Mouse (Mus musculus) kidney, postnatal 14 days (tissue): ENCODE measurements around the gene Trpv5.

Experiments
- DNase-seq: peaks from one replicate; pipeline ENCODE4 v3.0.0; 2022; ENCODE audit warnings: mixed read lengths

Gene Trpv5

DNA sequence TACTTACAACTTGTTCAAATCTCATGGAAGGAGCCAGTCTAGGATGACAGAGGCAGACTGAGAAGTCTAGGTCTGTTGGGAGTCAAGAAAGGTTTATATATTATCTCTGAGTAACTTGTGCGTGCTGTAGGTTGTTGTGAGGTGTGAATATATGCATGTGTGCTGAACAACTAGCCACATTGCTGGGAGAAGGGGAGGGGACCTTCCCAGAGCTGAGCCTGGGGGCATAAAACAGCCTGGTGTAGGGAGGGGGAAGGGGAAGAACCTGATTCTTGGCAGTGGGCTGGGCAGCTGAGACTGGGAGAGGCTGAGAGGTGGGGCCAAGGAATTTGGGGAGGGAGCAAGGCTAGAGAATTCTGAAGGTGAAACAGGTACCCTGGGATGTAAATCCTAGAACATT, at the start of gene Trpv5:
Trpv5 (minus strand) TSS at position 101 of the 400 bp plus-strand sequence.
- peak; percentile 2 for DNase-seq

- no peak for DNase-seq
These were observed 47.5 kb upstream of the Trpv5 start for GRCm38 (mm10) chr6:41727989-41728609.

DNA sequence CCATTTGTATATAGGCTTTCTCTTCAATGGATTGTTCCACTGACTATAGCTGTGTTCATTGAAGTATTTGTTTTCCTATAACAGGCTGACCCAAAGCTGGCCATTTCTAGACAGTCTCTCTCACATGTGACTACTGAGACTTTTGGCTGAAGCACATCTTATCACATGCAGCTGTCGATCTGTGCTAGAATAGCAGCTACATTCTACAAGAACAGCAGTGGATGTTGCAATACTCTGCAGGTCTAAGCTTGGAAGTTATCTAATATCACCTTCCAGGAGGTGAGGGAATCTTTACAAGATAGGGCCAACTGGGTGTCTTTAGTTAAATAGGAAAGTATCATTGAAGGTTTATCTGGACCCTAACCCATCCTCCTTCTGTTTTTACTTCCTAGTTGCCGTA, 40.9 kb upstream of the Trpv5 start:
- DNase-seq = no peak

GRCm38 (mm10) chr6:41710281-41710680, 29.7 kb upstream of the Trpv5 start:
- DNase-seq = no peak

- DNase-seq = no peak
These were observed 25.7 kb upstream of the Trpv5 start for GRCm38 (mm10) chr6:41706275-41706674.

DNA sequence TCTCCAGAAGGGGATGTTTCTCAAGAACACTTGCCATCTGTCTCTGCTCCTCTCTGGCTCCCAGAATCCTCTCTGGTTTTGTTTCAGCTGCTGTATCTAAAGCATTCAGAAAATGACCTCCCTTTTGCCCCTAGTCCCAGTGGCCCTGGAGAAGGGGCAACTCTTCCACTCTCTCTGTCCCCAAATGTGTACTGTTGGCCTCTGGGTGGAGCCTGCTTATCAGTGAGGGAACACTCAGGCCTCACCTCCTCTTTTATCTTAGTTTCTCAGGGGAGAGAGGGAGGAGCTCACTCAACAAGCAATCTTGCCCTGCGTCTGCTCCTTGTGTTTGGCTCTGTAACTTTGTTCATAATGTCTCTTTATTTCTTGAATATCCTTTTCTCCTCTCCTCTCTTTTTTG, 23.6 kb upstream of the Trpv5 start, which contains the start of gene Kel:
Kel (minus strand) TSS at position 217 of the 400 bp plus-strand sequence.
- DNase-seq = no peak

- no peak for DNase-seq
These were observed 22.4 kb upstream of the Trpv5 start for GRCm38 (mm10) chr6:41702928-41703327.

DNA sequence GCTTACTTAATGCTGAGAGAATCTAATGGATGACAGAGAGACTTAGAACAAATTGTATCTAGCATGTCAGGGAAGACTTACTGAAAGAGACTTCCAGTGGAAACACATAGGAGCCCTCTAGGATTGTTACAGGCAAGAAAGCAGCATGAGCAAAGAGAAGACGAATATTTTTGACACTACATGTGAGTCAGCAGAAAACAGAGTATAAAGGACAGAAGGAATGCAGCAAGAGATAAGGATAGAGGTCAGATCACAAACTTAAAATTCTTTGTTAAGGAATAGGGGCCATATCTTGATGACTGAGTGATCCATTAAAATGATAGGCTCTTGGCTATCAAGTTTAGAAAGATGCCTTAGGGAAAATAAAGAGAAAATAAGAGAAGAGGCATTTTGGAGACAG, 20.7 kb upstream of the Trpv5 start:
- no peak for DNase-seq

DNA sequence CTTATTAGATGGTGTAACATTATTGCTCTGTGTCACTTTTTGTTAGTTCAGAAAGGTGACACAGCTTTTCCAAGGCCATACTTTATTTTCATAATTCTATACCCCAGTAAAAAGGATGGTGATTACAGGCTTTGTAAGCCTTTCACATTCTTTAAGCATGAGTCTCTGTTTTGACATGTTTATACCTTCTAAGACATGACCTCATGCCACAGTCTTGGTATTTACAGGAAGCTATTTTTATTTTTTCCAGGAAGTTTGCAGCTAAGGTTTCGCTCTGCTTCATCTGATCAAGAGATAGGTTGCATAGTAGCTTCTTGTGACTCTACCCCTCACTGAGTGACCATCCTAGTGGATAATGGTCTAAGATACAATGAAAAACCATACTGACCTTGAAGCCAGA, 13.8 kb upstream of the Trpv5 start:
- no peak for DNase-seq

DNA sequence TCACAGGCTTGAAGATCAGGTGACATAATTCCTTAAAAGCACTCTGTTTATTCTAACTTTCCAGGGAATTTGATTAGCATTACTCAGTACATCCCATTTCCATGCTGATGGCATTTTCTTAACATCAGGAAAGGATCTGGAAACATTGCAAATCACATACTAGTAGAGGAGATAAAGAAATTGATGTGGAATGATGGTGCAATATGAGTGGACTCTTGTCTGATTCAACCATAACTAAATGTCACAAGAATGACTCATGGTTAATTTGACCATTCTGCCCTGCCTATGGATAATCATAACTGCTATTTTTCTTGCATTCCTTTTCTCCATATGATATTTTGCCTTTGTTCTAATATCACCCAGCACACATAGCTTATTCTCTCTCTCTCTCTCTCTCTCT, 11.6 kb upstream of the Trpv5 start:
- DNase-seq = no peak

- no peak for DNase-seq
These were observed 5.0 kb upstream of the Trpv5 start for GRCm38 (mm10) chr6:41685596-41685995.

DNA sequence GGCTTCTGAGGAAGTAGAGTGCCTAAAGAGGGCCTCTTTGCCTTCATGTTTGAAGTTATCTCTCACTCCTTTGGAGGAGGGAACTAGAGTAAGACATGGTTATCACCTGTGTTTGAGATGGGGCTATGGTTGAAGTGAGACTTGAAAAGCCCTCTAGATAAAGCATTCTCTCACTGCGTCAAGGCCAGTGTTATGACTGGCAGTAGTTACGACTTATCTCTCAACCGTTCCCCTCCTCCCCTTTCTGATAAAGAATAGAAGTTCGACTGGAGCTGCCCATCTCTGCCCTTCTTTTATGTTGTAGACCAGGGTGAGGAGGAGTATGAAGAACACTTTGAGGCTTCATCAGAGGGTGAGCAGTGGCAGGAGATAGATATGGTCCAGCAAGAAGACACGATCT, 4.3 kb upstream of the Trpv5 start:
- no peak for DNase-seq

- no peak for DNase-seq
These were observed 3.6 kb upstream of the Trpv5 start, which contains the start of gene Llcfc1 for GRCm38 (mm10) chr6:41684131-41684530. Llcfc1 (plus strand) TSS chr6:41684431.

GRCm38 (mm10) chr6:41681656-41682055, 1.1 kb upstream of the Trpv5 start:
- no peak for DNase-seq

DNA sequence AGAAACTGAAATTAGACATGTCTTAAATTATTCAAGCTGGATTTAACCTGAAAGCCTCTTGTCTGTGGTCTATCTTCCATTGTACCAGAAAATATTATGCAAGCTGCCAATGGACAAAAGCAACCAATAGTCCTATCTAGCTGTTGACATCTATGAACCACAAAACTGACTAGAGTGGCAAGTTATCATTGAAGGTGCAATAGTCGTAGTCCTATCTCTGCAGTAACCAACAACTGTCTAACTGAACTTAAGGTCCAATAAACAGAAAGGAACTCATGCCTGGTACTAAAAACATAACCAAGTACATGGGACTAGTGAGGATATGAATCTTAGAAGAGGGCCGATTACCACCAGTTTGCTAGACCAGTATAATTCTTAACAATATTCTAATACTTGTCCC, 4.0 kb downstream of the Trpv5 start:
- DNase-seq = no peak

DNA sequence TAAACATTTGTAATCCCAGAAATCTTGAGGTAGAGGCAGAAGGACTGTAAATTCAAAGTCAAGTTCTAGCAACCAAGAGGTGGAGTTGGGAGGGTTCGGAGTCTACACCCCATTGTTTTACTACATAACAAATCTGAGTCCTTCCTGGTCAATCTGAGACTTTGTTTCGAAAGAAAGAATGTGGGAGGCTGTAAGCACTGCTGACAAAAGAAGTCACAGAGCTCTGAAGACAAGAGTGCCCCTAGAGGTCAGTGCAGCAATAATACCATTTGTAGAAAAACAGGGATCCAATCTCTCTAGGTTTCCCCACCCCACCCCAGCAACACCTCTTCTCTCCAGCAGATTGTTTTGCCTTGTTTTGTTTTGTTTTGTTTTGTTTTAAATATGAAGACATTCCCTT, 18.2 kb downstream of the Trpv5 start:
- DNase-seq = peak; percentile 6

GRCm38 (mm10) chr6:41658487-41658886, 22.1 kb downstream of the Trpv5 start:
- DNase-seq = no peak

DNA sequence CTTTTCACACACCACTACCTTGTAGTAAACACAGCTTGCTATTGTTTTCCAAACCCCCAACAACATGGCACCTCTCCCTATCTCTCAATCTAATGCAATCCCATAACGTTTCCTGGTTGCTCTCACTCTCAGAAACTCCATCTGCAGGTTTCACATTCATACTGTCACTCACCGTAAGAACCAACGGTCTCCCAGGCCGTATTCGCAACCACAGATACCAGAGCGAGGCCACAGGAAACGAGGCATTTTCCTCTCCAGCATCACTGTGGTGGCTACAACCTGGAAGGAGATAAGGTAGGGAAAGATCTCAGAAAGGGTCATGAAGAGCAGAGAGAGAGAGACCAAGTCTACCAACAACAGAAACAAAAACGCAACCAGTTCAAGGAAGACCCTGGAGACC, 25.9 kb downstream of the Trpv5 start:
- DNase-seq = no peak

GRCm38 (mm10) chr6:41653173-41653572, 27.4 kb downstream of the Trpv5 start:
- no peak for DNase-seq

- no peak for DNase-seq
These were observed 33.9 kb downstream of the Trpv5 start for GRCm38 (mm10) chr6:41646672-41647071.

DNA sequence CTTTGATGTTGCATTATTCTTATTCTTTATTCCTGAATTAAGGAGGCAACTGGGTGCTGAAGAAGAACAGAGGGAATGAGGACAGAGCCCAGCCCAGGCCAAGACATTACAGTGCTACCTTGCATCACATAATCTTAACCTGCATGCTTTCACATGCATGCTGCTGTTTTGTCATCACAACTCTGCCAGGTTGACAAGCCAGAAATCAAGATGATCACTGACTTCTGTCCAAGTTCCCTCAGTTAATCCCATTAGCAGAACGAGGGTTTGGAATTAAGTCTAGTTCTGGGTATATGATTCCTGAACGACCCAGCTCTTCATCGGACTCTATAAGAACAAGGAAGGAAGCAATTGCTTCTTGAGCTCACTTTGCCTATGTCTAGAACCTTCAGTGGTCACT, 34.3 kb downstream of the Trpv5 start:
- no peak for DNase-seq

- no peak for DNase-seq
These were observed 37.3 kb downstream of the Trpv5 start for GRCm38 (mm10) chr6:41643227-41643626.

- DNase-seq = no peak
These were observed 37.8 kb downstream of the Trpv5 start for GRCm38 (mm10) chr6:41642765-41643164.

DNA sequence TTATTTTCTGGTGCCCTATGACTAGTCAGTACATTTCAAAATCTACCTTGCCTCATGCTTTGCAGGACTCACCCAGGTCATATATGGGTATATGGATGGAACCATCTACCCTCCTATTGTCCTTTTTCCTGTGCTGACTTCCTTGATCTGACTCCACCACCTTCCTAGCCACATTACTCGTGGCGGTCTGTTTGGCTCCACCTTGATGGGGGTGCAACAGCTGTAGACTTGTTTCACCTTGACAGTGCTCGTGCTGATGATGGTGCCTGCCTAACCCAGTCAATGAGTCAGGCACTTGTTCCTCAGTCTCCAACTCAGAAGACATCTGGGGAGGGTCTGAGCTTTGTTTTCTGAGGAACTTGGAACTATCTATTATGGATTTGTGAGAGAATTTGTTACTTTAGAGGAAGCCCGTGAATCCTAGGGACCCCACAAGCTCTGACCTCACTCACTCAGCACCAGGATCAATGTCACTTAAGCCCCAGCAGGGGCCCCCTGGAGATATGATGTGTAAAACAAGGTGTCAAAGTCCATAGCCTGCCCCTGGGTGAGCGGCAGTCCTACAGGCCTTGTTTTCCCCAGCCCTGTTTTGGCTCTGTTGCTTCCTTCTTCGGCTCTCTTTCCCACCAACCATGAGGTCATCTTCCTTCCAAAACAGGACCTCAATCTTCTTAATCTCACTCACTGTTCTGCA, 39.2 kb downstream of the Trpv5 start:
- DNase-seq = no peak

DNA sequence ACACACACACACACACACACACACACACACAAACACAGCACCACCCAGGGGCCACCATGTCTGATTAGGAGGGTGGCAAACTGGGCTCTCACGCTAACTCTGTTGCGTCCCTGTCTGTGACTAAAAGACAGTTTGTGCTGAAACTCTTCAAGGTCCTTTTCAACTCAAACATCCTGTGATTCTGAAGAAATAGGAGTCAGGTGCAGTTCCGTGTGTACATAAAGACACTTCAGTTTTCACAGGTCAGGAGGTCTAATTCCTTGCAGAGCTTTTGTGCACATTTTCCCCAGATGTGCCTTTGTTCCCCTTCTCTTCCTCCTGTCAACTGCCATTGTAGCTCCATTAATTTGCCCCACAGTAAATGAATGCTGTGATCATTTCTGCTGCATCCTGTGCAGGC, 40.1 kb downstream of the Trpv5 start:
- no peak for DNase-seq
